Mouse (Mus musculus) heart, embryonic 14.5 days (tissue): ENCODE results near the gene Ubald2. TPM values are rescaled to one million over a fixed set of nuclear protein-coding genes. Genes with fewer than 3 reads are reported as not detected.

Experiments used
- ATAC-seq: fragments of 200-750 bp; cut with Nextera tagmentation; 2 replicates; pipeline ENCODE4 v1.8.0; 2017; ENCODE audit warnings: low read depth, moderate TSS enrichment; ENCODE audit not compliant: insufficient number of reproducible peaks, insufficient read depth, low FRiP score
- H3K27ac ChIP-seq, 2 experiments: fragments of 200-500 bp in 1 of 2; fragments of 300-500 bp in 1 of 2; sonication (generic) in 1 of 2; replicated peaks in 1 of 2; 2 replicates each; pipeline ENCODE4 v1.5.1; 2012 to 2014; ENCODE audit warnings: low read depth in 2 of 2, low read length in 2 of 2, control low read depth in 1 of 2, mild to moderate bottlenecking in 1 of 2, mixed read lengths in 1 of 2; ENCODE audit not compliant: control insufficient read depth in 1 of 2, insufficient read depth in 1 of 2
- H3K27me3 ChIP-seq: fragments of 300-500 bp; sonication (generic); 2 replicates; pipeline ENCODE4 v1.6.1; 2014; ENCODE audit warnings: mild to moderate bottlenecking, low read length, control low read depth; ENCODE audit not compliant: control insufficient read depth, insufficient read depth
- H3K36me3 ChIP-seq: fragments of 300-500 bp; sonication (generic); 2 replicates; pipeline ENCODE4 v1.6.1; 2014; ENCODE audit warnings: mild to moderate bottlenecking, control low read depth, low read length, mixed read lengths; ENCODE audit not compliant: control insufficient read depth, insufficient read depth
- H3K4me1 ChIP-seq, 2 experiments: fragments of 200-500 bp in 1 of 2; fragments of 300-500 bp in 1 of 2; sonication (generic) in 1 of 2; 2 replicates each; pipeline ENCODE4 v1.6.1; 2012 to 2014; ENCODE audit warnings: low read length in 2 of 2, control low read depth in 1 of 2, mixed read lengths in 1 of 2; ENCODE audit not compliant: control insufficient read depth in 2 of 2, insufficient read depth in 2 of 2
- H3K4me2 ChIP-seq: fragments of 300-500 bp; sonication (generic); 2 replicates; pipeline ENCODE4 v1.6.1; 2014; ENCODE audit warnings: mild to moderate bottlenecking, low read length
- H3K4me3 ChIP-seq, 2 experiments: fragments of 200-500 bp in 1 of 2; fragments of 300-500 bp in 1 of 2; sonication (generic) in 1 of 2; 2 replicates each; pipeline ENCODE4 v1.5.1; 2012 to 2014; ENCODE audit warnings: low read length in 2 of 2, mild to moderate bottlenecking in 2 of 2, control low read depth in 1 of 2, low read depth in 1 of 2, moderate library complexity in 1 of 2; ENCODE audit not compliant: control insufficient read depth in 1 of 2, insufficient read depth in 1 of 2
- H3K9ac ChIP-seq: fragments of 300-500 bp; sonication (generic); 2 replicates; pipeline ENCODE4 v1.6.1; 2014; ENCODE audit warnings: mild to moderate bottlenecking, low read length
- H3K9me3 ChIP-seq: fragments of 300-500 bp; sonication (generic); 2 replicates; pipeline ENCODE4 v1.6.1; 2016; ENCODE audit warnings: low read length, control low read depth; ENCODE audit not compliant: control insufficient read depth
- WGBS: fragments of 180-500 bp; shearing (Covaris S2); extraction: QIAGEN DNeasy Blood & Tissue Kit; methylation state at CpG from one replicate; pipeline ENCODE4 v1.1.7; 2014; 5-methylcytosine and 5-hydroxymethylcytosine counted together
- polyA plus RNA-seq: library from polyadenylated mRNA; unstranded; fragments of >200 nt; fragmentation: Nextera tagmentation; extraction: Ambion mirVana; gene quantifications from 2 replicates; pipeline ENCODE4 v1.2.1, GENCODE M21; 2014

The Ubald2 gene
- polyA plus RNA-seq, 1 experiment from 2014 or later, result 62.9 TPM

DNA sequence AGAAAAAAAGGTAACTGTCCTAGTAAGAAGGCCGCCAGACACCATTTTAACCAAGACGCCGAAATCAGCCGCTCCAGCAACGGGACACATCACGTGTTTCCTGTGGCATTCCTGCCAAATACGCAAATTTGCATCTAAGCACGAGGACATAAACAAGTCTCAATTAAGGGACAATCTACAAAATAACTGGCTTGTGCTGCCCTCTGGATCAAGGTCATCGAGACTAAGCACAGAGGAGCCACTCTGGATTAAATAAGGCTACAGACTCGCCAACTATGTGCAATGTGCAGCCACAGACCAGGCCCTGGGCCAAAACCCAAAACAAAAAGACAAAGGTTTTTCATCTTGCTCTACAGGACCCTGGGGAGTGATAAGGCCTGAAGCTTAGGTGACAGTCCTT, 42.1 kb downstream of the Ubald2 start:
- Histone ChIP-seq H3K4me3 (no peak overlapping the region), H3K27ac (peak overlapping the region; percentile 25 to 64; a peak in 3 of 4 replicates), H3K4me2 (no peak overlapping the region), H3K36me3 (peaks cover 100% of the 10 kb centered on the region), H3K4me1 (peaks cover 2 to 10% of the 10 kb centered on the region in 2 experiments; a peak in 1 of 4 replicates), H3K27me3 (no peaks in the 10 kb centered on the region), H3K9ac (no peak overlapping the region; the same call in 1 of the 2 replicates), H3K9me3 (no peaks in the 10 kb centered on the region)
- WGBS, result 84% methylated on average over 10 of the region's 10 CpGs
- no peak for ATAC-seq

DNA sequence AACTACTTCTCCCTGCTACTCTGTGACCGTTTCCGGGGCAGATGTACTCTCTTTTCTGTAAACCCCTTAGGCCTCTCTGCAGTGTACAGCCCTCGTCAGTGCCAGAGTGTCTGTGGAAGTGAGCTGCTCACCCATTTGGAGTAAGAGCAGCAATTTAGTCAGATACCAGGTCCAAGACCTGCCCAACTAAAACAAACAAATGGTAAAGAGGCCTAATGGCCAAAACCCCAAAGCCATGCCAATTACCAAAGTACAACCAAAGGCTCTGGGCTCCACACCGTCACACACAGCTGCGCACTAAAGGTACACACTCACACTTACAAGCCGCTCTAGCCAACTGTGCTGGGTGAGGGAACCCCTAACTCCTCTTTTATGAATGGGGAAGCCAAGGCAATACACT, 42.8 kb downstream of the Ubald2 start:
- no peak for ATAC-seq
- H3K4me1 ChIP-seq, result 0 out of 4 replicates have a peak, but pooled peaks cover 2 to 5% of the 10 kb centered on the region in 2 experiments
- H3K9ac ChIP-seq, result peak overlapping the region; percentile 30; the same call in 1 of the 2 replicates
- no peak overlapping the region for H3K4me2 ChIP-seq
- no peaks in the 10 kb centered on the region for H3K9me3 ChIP-seq
- H3K27me3 ChIP-seq, result no peaks in the 10 kb centered on the region
- H3K27ac ChIP-seq, result peak overlapping the region in 1 of 2 experiments; percentile 64; a peak in 2 of 4 replicates
- 86% methylated on average over 6 of the region's 6 CpGs for WGBS
- no peak overlapping the region for H3K4me3 ChIP-seq
- H3K36me3 ChIP-seq, result peaks cover 100% of the 10 kb centered on the region

DNA sequence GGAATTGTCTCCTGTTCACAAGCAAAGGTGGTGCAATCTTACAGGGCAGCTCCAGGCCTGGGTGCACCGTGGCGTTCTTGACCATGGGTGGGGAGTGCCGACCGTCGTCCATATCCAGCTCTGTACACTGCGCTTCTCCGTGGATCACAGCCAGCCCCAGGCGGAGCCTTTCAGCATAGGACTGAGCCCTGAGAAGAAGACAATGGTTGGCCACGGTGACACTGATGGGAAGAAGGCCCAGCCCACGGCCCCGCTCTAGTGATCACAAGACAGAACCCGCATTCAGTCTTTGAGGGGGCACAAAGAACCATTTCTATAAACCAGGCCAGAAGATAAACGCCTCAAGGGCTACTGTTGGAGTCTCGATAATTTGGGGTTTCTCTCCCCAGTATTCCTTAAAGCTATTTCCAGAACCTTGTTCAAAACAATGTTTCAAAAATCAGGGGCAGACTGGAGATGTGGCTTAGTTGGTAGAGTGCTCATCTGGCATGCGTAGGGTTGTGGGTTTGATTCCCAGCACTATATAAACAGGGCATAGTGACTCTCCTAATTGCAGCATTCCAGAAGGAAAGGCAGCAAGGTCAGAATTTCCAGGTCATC, 43.4 kb downstream of the Ubald2 start:
- no peak overlapping the region for H3K4me3 ChIP-seq
- 0 out of 4 replicates have a peak, but pooled peaks cover 2 to 5% of the 10 kb centered on the region in 2 experiments for H3K4me1 ChIP-seq
- H3K9me3 ChIP-seq, result no peaks in the 10 kb centered on the region
- no peak overlapping the region for H3K4me2 ChIP-seq
- ATAC-seq, result no peak
- H3K9ac ChIP-seq, result no peak overlapping the region
- H3K27ac ChIP-seq, result no peak overlapping the region
- peaks cover 100% of the 10 kb centered on the region for H3K36me3 ChIP-seq
- no peaks in the 10 kb centered on the region for H3K27me3 ChIP-seq
- 94% methylated on average over 15 of the region's 15 CpGs for WGBS

DNA sequence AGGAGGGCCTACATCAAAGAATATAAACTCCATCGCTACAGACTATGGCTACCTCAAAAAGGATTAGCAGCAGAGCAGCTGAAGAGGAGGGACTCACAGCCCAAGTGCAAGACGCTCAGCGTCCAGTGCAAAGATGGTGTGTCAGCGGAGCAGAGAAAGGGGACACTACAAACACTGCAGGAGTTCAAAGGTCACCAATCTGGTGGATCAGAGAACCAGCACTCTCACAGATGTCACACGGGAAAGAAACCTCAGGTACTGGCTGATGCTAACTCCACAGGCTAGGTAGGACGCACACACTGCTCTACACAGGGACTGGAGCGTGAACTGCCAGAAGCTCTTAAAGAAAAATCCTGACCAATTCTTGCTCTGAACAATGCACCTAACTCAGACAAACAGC, 45.1 kb downstream of the Ubald2 start:
- Histone ChIP-seq H3K36me3 (peaks cover 97% of the 10 kb centered on the region), H3K4me1 (0 out of 4 replicates have a peak, but pooled peaks cover 2 to 5% of the 10 kb centered on the region in 2 experiments), H3K27ac (no peak overlapping the region), H3K4me2 (no peak overlapping the region), H3K27me3 (no peaks in the 10 kb centered on the region), H3K9me3 (no peaks in the 10 kb centered on the region), H3K9ac (no peak overlapping the region), H3K4me3 (no peak overlapping the region)
- ATAC-seq, result no peak
- WGBS, result 91% methylated on average over 7 of the region's 7 CpGs

DNA sequence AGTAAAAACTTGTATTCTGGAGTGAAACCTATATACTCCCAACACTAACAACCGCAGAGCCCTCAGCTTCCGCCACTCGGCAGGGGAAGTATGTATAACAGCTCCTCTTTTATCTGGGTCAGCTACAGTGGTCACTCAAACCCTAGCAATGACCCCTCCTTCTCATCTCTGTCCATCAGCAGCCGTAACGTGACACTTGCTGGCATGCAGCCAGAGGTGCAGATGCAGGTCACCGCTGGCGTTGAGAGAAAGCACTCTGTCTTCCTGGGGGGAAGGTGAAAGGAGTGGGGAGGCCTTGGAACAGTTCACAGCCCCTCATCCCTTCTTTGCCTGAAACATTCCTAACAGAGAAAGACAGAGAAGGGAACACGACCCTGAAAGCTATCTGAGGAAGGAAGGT, 45.9 kb downstream of the Ubald2 start:
- ATAC-seq, result no peak
- Histone ChIP-seq H3K27ac (no peak overlapping the region), H3K4me2 (no peak overlapping the region), H3K4me3 (no peak overlapping the region), H3K27me3 (no peaks in the 10 kb centered on the region), H3K36me3 (peaks cover 97% of the 10 kb centered on the region), H3K4me1 (0 out of 4 replicates have a peak, but pooled peaks cover 2 to 5% of the 10 kb centered on the region in 2 experiments), H3K9ac (no peak overlapping the region), H3K9me3 (no peaks in the 10 kb centered on the region)
- 33% methylated on average over 8 of the region's 8 CpGs for WGBS

DNA sequence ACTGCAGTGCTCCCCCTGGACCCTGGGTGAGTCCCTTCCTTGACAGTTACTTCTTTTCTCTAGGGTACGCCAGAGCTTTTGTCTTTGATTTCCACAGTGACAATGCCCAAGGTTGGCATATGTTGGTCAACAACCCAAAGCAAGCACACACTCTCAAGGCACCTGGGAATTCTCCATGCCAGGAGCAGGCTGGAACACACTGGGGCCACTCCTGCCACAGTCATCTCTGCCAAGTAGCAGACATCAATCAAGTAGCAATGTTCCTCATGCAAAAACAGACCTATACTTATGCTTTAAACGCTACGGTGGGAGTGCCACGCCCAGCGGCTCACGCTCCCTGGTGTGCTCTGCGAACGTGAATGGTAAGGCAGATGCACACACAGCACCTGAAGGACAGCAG, 47.1 kb downstream of the Ubald2 start:
- no peak overlapping the region for H3K9ac ChIP-seq
- no peak overlapping the region for H3K4me3 ChIP-seq
- 0 out of 4 replicates have a peak, but pooled peaks cover 2 to 5% of the 10 kb centered on the region in 2 experiments for H3K4me1 ChIP-seq
- no peaks in the 10 kb centered on the region for H3K27me3 ChIP-seq
- peaks cover 97% of the 10 kb centered on the region for H3K36me3 ChIP-seq
- H3K4me2 ChIP-seq, result no peak overlapping the region
- ATAC-seq, result no peak
- H3K9me3 ChIP-seq, result no peaks in the 10 kb centered on the region
- H3K27ac ChIP-seq, result no peak overlapping the region
- 94% methylated on average over 8 of the region's 8 CpGs for WGBS

DNA sequence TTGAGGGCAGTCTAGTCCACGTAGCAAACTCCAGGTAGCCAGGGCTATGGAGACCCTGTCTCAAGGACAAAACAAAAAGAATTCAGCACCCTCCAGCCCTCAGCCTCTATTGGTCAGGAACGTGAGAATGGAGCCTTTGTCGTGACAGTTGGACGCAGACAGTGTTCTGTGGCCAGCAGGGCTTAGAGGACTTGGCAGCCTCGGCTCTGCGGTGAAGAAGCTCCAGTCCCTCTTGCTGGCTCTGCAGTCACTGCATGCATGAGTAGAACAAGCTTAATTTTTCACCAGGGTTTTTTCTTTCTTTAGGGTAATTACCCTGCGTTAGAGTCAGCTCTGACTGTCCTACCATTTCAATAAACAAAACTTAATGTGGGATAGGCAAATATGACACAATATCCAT, 47.9 kb downstream of the Ubald2 start:
- Histone ChIP-seq H3K9me3 (no peaks in the 10 kb centered on the region), H3K27me3 (no peaks in the 10 kb centered on the region), H3K9ac (no peak overlapping the region), H3K4me3 (no peak overlapping the region), H3K4me2 (no peak overlapping the region), H3K27ac (no peak overlapping the region), H3K4me1 (no peaks in the 10 kb centered on the region), H3K36me3 (peaks cover 97% of the 10 kb centered on the region)
- ATAC-seq, result no peak
- 90% methylated on average over 7 of the region's 7 CpGs for WGBS

DNA sequence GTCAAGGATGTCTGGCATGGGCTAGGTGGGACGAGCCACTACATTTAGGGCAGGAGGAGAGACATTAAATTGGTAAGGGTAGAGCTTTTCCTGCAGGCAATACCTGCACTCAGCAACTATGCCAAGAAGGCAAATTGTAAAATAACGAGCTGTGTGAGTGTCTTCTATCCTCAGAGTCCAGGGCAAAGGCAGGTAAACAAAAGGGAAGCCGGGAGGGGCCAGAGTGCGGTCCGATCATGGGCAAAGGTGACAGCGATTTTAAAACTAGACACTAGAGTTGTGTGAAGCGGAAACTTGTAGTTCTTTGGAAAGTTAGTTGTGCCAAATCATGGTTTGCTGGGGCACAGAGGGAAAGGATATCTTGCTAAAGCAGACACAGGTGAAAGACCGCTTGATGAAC, 50.4 kb downstream of the Ubald2 start:
- no peak overlapping the region for H3K4me2 ChIP-seq
- H3K4me1 ChIP-seq, result peaks cover 2 to 7% of the 10 kb centered on the region in 2 experiments; a peak in 3 of 4 replicates
- no peak overlapping the region for H3K9ac ChIP-seq
- H3K27me3 ChIP-seq, result no peaks in the 10 kb centered on the region
- no peak for ATAC-seq
- H3K36me3 ChIP-seq, result peaks cover 82% of the 10 kb centered on the region
- no peak overlapping the region for H3K4me3 ChIP-seq
- WGBS, result 92% methylated on average over 8 of the region's 8 CpGs
- no peaks in the 10 kb centered on the region for H3K9me3 ChIP-seq
- no peak overlapping the region for H3K27ac ChIP-seq
